Mouse (Mus musculus) kidney, adult 2 months (tissue): Measurements from ENCODE around the gene Mmd2.

ENCODE experiments used
- CTCF ChIP-seq: fragments of 200-500 bp; conservative IDR thresholded peaks from 2 replicates; pipeline ENCODE4 v1.5.1; 2011; ENCODE audit warnings: low read depth, mild to moderate bottlenecking, control low read depth, low read length, moderate library complexity, mixed read lengths; ENCODE audit not compliant: insufficient read depth, insufficient read length
- POLR2A ChIP-seq: fragments of 200-500 bp; IDR thresholded peaks from one replicate; pipeline ENCODE4 v1.6.1; 2011; ENCODE audit warnings: low read depth, low read length, control low read depth

GRCm38 (mm10) chr5:142630224-142630623 is 21.6 kb upstream of the Mmd2 start:
- TF ChIP-seq CTCF (no peak), POLR2A (no peak)
